Mouse (Mus musculus) liver, postnatal 0 days (tissue): Measurements from ENCODE around the gene Fgf11.

Experiments
- CTCF ChIP-seq: sonication (generic); IDR thresholded peaks from 2 replicates; pipeline ENCODE4 v1.5.1; 2016; ENCODE audit warnings: antibody characterized with exemption, low read depth
- EP300 ChIP-seq: IDR thresholded peaks from 2 replicates; pipeline ENCODE4 v1.6.1; 2016; ENCODE audit warnings: antibody characterized with exemption, low read depth, mild to moderate bottlenecking

DNA sequence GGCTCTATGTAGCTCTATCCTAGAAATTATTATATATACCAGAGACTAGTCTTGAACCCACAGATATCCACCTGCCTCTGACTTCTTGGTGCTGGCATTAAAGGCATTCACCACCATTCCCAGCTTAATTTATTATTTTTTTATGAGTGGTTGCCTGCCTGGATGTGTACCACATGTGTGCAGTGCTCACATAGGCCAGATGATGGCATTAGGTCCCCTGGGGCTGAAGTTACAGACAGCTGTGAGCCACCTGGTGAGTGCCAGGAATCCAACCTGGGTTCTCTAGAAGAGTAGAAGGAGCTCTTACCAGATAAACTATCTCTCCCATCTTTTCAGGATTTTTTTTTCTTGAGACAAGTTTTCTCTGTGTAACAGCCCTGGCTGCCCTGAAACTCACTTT is 8.6 kb upstream of the Fgf11 start:
- TF ChIP-seq EP300: no peak
- TF ChIP-seq CTCF: peak; percentile 26; the same call in 1 of the 2 replicates
